Comparison of ENCODE assay signal across 23 mouse cellular contexts in the genomic region with DNA sequence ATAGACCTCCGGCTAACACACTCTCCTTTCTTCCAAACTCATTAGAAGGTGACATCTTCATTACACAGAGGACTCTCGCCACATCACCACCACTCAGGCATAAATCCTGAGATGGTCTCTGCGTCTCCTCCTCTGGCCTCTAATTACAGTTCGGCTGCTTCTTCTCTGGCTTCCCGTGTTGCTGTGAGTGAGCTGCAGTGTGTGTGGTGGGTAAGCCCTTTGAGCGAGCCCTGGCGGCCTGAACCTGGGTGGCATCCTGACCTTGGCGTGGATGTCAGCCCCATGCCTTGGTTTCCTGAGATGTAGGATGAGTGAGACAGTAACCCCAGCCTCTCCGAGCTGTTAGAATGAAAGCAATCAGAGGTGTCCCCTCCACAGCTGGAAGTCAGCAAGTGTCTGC. TPM values are rescaled to one million over a fixed set of nuclear protein-coding genes. Genes with fewer than 3 reads are reported as not detected.
A peak's percentile ranks its signal among the peaks of the same experiment; 100 is the strongest.
DNase-seq lines count a peak whose midpoint lies in the region; ATAC-seq and TF ChIP-seq lines count a peak whose summit lies in the region.
"Had no signal": no experiment of that assay in that cellular context is flagged by ENCODE, and none has a peak within 500 bp of the region (broad histone marks: within the 10 kb centered on the region; RNA-seq: fewer than 3 reads in every experiment).

No protein-coding gene starts in this region.

- H3K4me2 ChIP-seq in liver, postnatal 0 days (ENCODE audit: low read depth, low read length), result no peak overlapping the region
- H3K4me2 ChIP-seq in liver, embryonic 11.5 days, result no peak overlapping the region
- no peak overlapping the region for H3K4me2 ChIP-seq in hindbrain, postnatal 0 days (ENCODE audit: low read depth, low read length)
- H3K4me2 ChIP-seq: forebrain, embryonic 13.5 days; hindbrain, embryonic 12.5 days; hindbrain, embryonic 15.5 days; intestine, embryonic 15.5 days had no signal

- H3K27me3 ChIP-seq in liver, postnatal 0 days (ENCODE audit: insufficient read depth, low read length), result no peaks in the 10 kb centered on the region
- no peaks in the 10 kb centered on the region for H3K27me3 ChIP-seq in liver, embryonic 11.5 days (replicated peaks; ENCODE audit: control insufficient read depth, insufficient read depth, low read length)
- H3K27me3 ChIP-seq in splenic B cell, adult 2 months (ENCODE audit: control insufficient read depth, insufficient read depth, low read length, poor library complexity, severe bottlenecking), result no peaks in the 10 kb centered on the region
- H3K27me3 ChIP-seq in hindbrain, postnatal 0 days (ENCODE audit: insufficient read depth, low read length), result no peaks in the 10 kb centered on the region
- H3K27me3 ChIP-seq: forebrain, embryonic 13.5 days; hindbrain, embryonic 12.5 days; hindbrain, embryonic 15.5 days; intestine, embryonic 15.5 days had no signal

- no peak for TF ChIP-seq POLR2A in bone marrow, adult 2 months (IDR thresholded peaks at IDR 0.05; ENCODE audit: borderline replicate concordance, control insufficient read depth, low read depth, low read length)

- no peak for TF ChIP-seq EP300 in liver, postnatal 0 days (IDR thresholded peaks at IDR 0.05; ENCODE audit: low read depth)

- peaks cover 7% of the 10 kb centered on the region; the same call in 1 of the 2 replicates for H3K4me1 ChIP-seq in liver, postnatal 0 days (ENCODE audit: insufficient read depth)
- H3K4me1 ChIP-seq in liver, embryonic 11.5 days (replicated peaks; ENCODE audit: control insufficient read depth, insufficient read depth, low read length), result no peaks in the 10 kb centered on the region
- H3K4me1 ChIP-seq in bone marrow, adult 2 months (ENCODE audit: control insufficient read depth, insufficient read depth, low read length), result peaks cover 3% of the 10 kb centered on the region
- no peaks in the 10 kb centered on the region for H3K4me1 ChIP-seq in hindbrain, postnatal 0 days (ENCODE audit: insufficient read depth, low read length)
- H3K4me1 ChIP-seq: forebrain, embryonic 13.5 days had no signal

- no peak overlapping the region for H3K27ac ChIP-seq in liver, postnatal 0 days (ENCODE audit: low read depth)
- no peak overlapping the region for H3K27ac ChIP-seq in liver, embryonic 11.5 days (ENCODE audit: low read depth, low read length)
- peak overlapping the region; percentile 55; the same call in 1 of the 2 replicates for H3K27ac ChIP-seq in bone marrow, adult 2 months (ENCODE audit: control insufficient read depth, insufficient read depth, low read depth, low read length, poor library complexity)
- H3K27ac ChIP-seq in hindbrain, postnatal 0 days, result no peak overlapping the region
- H3K27ac ChIP-seq: forebrain, embryonic 10.5 days; forebrain, embryonic 13.5 days; hindbrain, embryonic 12.5 days; hindbrain, embryonic 15.5 days; intestine, embryonic 15.5 days had no signal

- no peak overlapping the region for H3K9ac ChIP-seq in liver, postnatal 0 days (replicated peaks)
- H3K9ac ChIP-seq in liver, embryonic 11.5 days (ENCODE audit: low read depth, low read length), result no peak overlapping the region
- no peak overlapping the region for H3K9ac ChIP-seq in hindbrain, postnatal 0 days (replicated peaks; ENCODE audit: low read length)
- H3K9ac ChIP-seq: forebrain, embryonic 13.5 days; hindbrain, embryonic 12.5 days; hindbrain, embryonic 15.5 days; intestine, embryonic 15.5 days had no signal

- no peak for ATAC-seq in liver, postnatal 0 days
- no peak for ATAC-seq in liver, embryonic 11.5 days (replicated peaks; ENCODE audit: low FRiP score)
- ATAC-seq in hindbrain, postnatal 0 days, result no peak
- ATAC-seq: activated CD4-positive, CD25-positive, alpha-beta regulatory T cell, adult 4 months; forebrain, embryonic 13.5 days; forebrain, embryonic 16.5 days; intestine, embryonic 15.5 days had no signal

- 75% methylated on average over 9 of the region's 9 CpGs for WGBS in liver, postnatal 0 days (ENCODE audit: insufficient replicate concordance)
- WGBS in liver, embryonic 11.5 days, result 79% methylated on average over 9 of the region's 9 CpGs
- 78% methylated on average over 9 of the region's 9 CpGs for WGBS in bone marrow, adult 2 months
- WGBS in hindbrain, postnatal 0 days, result 66% methylated on average over 9 of the region's 9 CpGs

- no peaks in the 10 kb centered on the region for H3K9me3 ChIP-seq in liver, postnatal 0 days (ENCODE audit: low read length)
- H3K9me3 ChIP-seq in liver, embryonic 11.5 days (ENCODE audit: control insufficient read depth, low read length), result no peaks in the 10 kb centered on the region
- H3K9me3 ChIP-seq in hindbrain, postnatal 0 days (ENCODE audit: low read length), result no peaks in the 10 kb centered on the region
- H3K9me3 ChIP-seq: forebrain, embryonic 10.5 days; forebrain, embryonic 13.5 days; hindbrain, embryonic 12.5 days; hindbrain, embryonic 15.5 days; intestine, embryonic 15.5 days had no signal

- TF ChIP-seq CTCF in liver, postnatal 0 days (IDR thresholded peaks at IDR 0.05; ENCODE audit: low read depth), result peak; percentile 15; the same call in 1 of the 2 replicates
- no peak for TF ChIP-seq CTCF in bone marrow, adult 2 months (IDR thresholded peaks at IDR 0.05; ENCODE audit: control insufficient read depth, insufficient read depth, low read length)
- no peak for TF ChIP-seq CTCF in hindbrain, postnatal 0 days (IDR thresholded peaks at IDR 0.05; ENCODE audit: low read depth)

- no peak for DNase-seq in liver, postnatal 0 days
- no peak for DNase-seq in liver, embryonic 11.5 days (ENCODE audit: low spot score)
- peak; percentile 53 to 55 for DNase-seq in B cell, adult 2 months
- peak; percentile 61 for DNase-seq in splenic B cell, adult 2 months (ENCODE audit: low read depth, low spot score)
- DNase-seq in hindbrain, postnatal 0 days (ENCODE audit: low spot score), result no peak
- DNase-seq: adrenal gland, adult 8-10 months; adrenal gland, postnatal 36 days; cerebellum, adult 18-20 months; cerebellum, adult 9-10 months; cerebellum, postnatal 14 days; gastrocnemius, postnatal 10 days; gastrocnemius, postnatal 36 days had no signal

- H3K4me3 ChIP-seq in liver, postnatal 0 days (ENCODE audit: low read depth, low read length), result no peak overlapping the region
- H3K4me3 ChIP-seq in liver, embryonic 11.5 days (ENCODE audit: low read depth, low read length), result no peak overlapping the region
- H3K4me3 ChIP-seq in bone marrow, adult 2 months (replicated peaks; ENCODE audit: control insufficient read depth, low read depth, low read length), result no peak overlapping the region
- no peak overlapping the region for H3K4me3 ChIP-seq in hindbrain, postnatal 0 days (ENCODE audit: low read length)
- H3K4me3 ChIP-seq: forebrain, embryonic 10.5 days; forebrain, embryonic 13.5 days; hindbrain, embryonic 12.5 days; hindbrain, embryonic 15.5 days; intestine, embryonic 15.5 days had no signal

- no peaks in the 10 kb centered on the region for H3K36me3 ChIP-seq in liver, postnatal 0 days (replicated peaks; ENCODE audit: insufficient read depth, low read length)
- H3K36me3 ChIP-seq in liver, embryonic 11.5 days (ENCODE audit: control insufficient read depth, insufficient read depth, low read length), result no peaks in the 10 kb centered on the region
- no peaks in the 10 kb centered on the region for H3K36me3 ChIP-seq in splenic B cell, adult 2 months (ENCODE audit: control insufficient read depth, insufficient read depth, low read length, poor library complexity, severe bottlenecking)
- no peaks in the 10 kb centered on the region for H3K36me3 ChIP-seq in hindbrain, postnatal 0 days (ENCODE audit: insufficient read depth, low read length)
- H3K36me3 ChIP-seq: forebrain, embryonic 10.5 days; hindbrain, embryonic 12.5 days; hindbrain, embryonic 15.5 days; intestine, embryonic 15.5 days had no signal

RNA-seq across cellular contexts. Expression of a gene that starts 19.5 kb away (rescaled TPM):
- 4.3 and 4.8 TPM in 2 replicates for polyA plus RNA-seq in liver, postnatal 0 days (2015; fragmentation: Nextera tagmentation; extraction: Ambion mirVana)
- polyA plus RNA-seq in liver, embryonic 11.5 days (2014; fragmentation: Nextera tagmentation; extraction: Ambion mirVana), result 18.9 and 19.5 TPM in 2 replicates
- polyA plus RNA-seq in bone marrow, adult 2 months (2011; ENCODE audit: insufficient read depth, insufficient read length, low replicate concordance, missing spikeins), result 10.1 and 11.1 TPM in 2 replicates
- 33.7 and 34.3 TPM in 2 replicates for total RNA-seq in hindbrain, postnatal 0 days (2014; rRNA removed)
- 23.8 and 28.1 TPM in 2 replicates for polyA plus RNA-seq in hindbrain, postnatal 0 days (2015; fragmentation: Nextera tagmentation; extraction: Ambion mirVana)

RNA-seq across cellular contexts. Expression of a gene that starts 46.4 kb away (rescaled TPM):
- polyA plus RNA-seq in liver, postnatal 0 days (2015; fragmentation: Nextera tagmentation; extraction: Ambion mirVana), result 0.42 TPM in 1 of 2 replicates, not detected in the other
- polyA plus RNA-seq in liver, embryonic 11.5 days (2014; fragmentation: Nextera tagmentation; extraction: Ambion mirVana), result not detected in 2 replicates
- 8.4 TPM in 1 of 2 replicates, not detected in the other for polyA plus RNA-seq in bone marrow, adult 2 months (2011; ENCODE audit: insufficient read depth, insufficient read length, low replicate concordance, missing spikeins)
- total RNA-seq in hindbrain, postnatal 0 days (2014; rRNA removed), result not detected in 2 replicates
- polyA plus RNA-seq in hindbrain, postnatal 0 days (2015; fragmentation: Nextera tagmentation; extraction: Ambion mirVana), result 1.6 and 6.1 TPM in 2 replicates
- total RNA-seq: ES-E14 had no signal
- polyA plus RNA-seq: activated CD4-positive, CD25-positive, alpha-beta regulatory T cell, adult 4 months; embryonic facial prominence, embryonic 11.5 days; heart, embryonic 14.5 days had no signal

Comparison
In these comparisons a context has a peak if more than half of its experiments do, and no peak if none do; other contexts are left out.
1. DNase-seq: peak in B cell, adult 2 months (2 of 2) and splenic B cell, adult 2 months (single experiment); none in liver, postnatal 0 days (single experiment), liver, embryonic 11.5 days (single experiment) and hindbrain, postnatal 0 days (single experiment).